Mouse (Mus musculus) kidney, adult 2 months (tissue): Measurements from ENCODE around the gene Max.

Experiments used
- CTCF ChIP-seq: fragments of 200-500 bp; conservative IDR thresholded peaks from 2 replicates; pipeline ENCODE4 v1.5.1; 2011; ENCODE audit warnings: low read depth, mild to moderate bottlenecking, control low read depth, low read length, moderate library complexity, mixed read lengths; ENCODE audit not compliant: insufficient read depth, insufficient read length
- POLR2A ChIP-seq: fragments of 200-500 bp; IDR thresholded peaks from one replicate; pipeline ENCODE4 v1.6.1; 2011; ENCODE audit warnings: low read depth, low read length, control low read depth

DNA sequence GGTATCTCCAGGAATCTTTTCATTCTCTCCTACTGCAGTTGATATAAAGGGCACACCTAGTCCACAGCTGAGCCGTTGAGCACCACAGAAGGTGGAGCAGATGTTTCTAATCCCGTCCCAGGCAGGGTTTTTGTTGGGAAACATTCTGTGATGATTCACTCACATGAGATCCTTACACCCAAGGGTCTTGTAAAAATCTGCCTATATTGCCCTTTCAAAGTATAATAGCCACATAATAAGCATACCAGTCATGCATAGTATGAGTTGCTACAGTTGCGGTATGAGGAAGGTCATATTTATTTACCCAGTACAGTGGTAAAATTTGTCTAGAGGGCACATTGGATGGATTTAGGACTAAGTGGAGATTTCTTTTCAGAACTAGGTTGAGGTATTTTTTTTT, 17.5 kb upstream of the Max start:
- TF ChIP-seq POLR2A, result no peak
- no peak for TF ChIP-seq CTCF
